Mouse (Mus musculus) midbrain, embryonic 13.5 days (tissue): ENCODE results near the gene Umad1. TPM values are rescaled to one million over a fixed set of nuclear protein-coding genes. Genes with fewer than 3 reads are reported as not detected.

Source experiments
- ATAC-seq: fragments of 200-750 bp; cut with Nextera tagmentation; 2 replicates; pipeline ENCODE4 v1.8.0; 2017; ENCODE audit warnings: mild to moderate bottlenecking, moderate TSS enrichment, moderate library complexity
- H3K27ac ChIP-seq: fragments of 300-500 bp; sonication (generic); 2 replicates; pipeline ENCODE4 v1.5.1; 2015; ENCODE audit warnings: inconsistent platforms, mild to moderate bottlenecking, moderate library complexity
- H3K27me3 ChIP-seq: fragments of 300-500 bp; sonication (generic); 2 replicates; pipeline ENCODE4 v1.6.1; 2015; ENCODE audit warnings: mild to moderate bottlenecking, inconsistent platforms
- H3K36me3 ChIP-seq: fragments of 300-500 bp; sonication (generic); 2 replicates; pipeline ENCODE4 v1.6.1; 2015; ENCODE audit warnings: mild to moderate bottlenecking, inconsistent platforms
- H3K4me1 ChIP-seq: fragments of 300-500 bp; sonication (generic); replicated peaks from 2 replicates; pipeline ENCODE4 v1.6.1; 2015; ENCODE audit warnings: inconsistent platforms
- H3K4me2 ChIP-seq: fragments of 300-500 bp; sonication (generic); replicated peaks from 2 replicates; pipeline ENCODE4 v1.6.1; 2015; ENCODE audit warnings: moderate library complexity, mild to moderate bottlenecking, inconsistent platforms
- H3K4me3 ChIP-seq: fragments of 300-500 bp; sonication (generic); replicated peaks from 2 replicates; pipeline ENCODE4 v1.5.1; 2015; ENCODE audit warnings: mild to moderate bottlenecking, inconsistent platforms
- H3K9ac ChIP-seq: fragments of 300-500 bp; sonication (generic); replicated peaks from 2 replicates; pipeline ENCODE4 v1.6.1; 2015; ENCODE audit warnings: mild to moderate bottlenecking, inconsistent platforms
- H3K9me3 ChIP-seq: fragments of 300-500 bp; sonication (generic); 2 replicates; pipeline ENCODE4 v1.6.1; 2016; ENCODE audit warnings: mild to moderate bottlenecking, inconsistent platforms
- WGBS: fragments of 180-500 bp; shearing (Covaris S2); methylation state at CpG from one replicate; pipeline ENCODE4 v1.1.7; 2015; 5-methylcytosine and 5-hydroxymethylcytosine counted together
- polyA plus RNA-seq: library from polyadenylated mRNA; unstranded; fragments of >200 nt; fragmentation: Nextera tagmentation; extraction: Ambion mirVana; gene quantifications from 2 replicates; pipeline ENCODE4 v1.2.1, GENCODE M21; 2015

Gene Umad1
- polyA plus RNA-seq, 1 experiment from 2014 or later: 43.1 TPM

GRCm38 (mm10) chr6:8430610-8431234, 171.6 kb downstream of the Umad1 start:
- no peaks in the 10 kb centered on the region for H3K27me3 ChIP-seq
- WGBS: 92% methylated on average over 9 of the region's 9 CpGs
- no peaks in the 10 kb centered on the region; the same call in 1 of the 2 replicates for H3K4me1 ChIP-seq
- H3K36me3 ChIP-seq: 0 out of 2 replicates have a peak, but pooled peaks cover 6% of the 10 kb centered on the region
- no peak overlapping the region for H3K27ac ChIP-seq
- no peak overlapping the region for H3K4me3 ChIP-seq
- H3K9ac ChIP-seq: no peak overlapping the region
- no peak overlapping the region for H3K4me2 ChIP-seq
- ATAC-seq: no peak
- H3K9me3 ChIP-seq: no peaks in the 10 kb centered on the region

- no peak overlapping the region for H3K4me2 ChIP-seq
- no peaks in the 10 kb centered on the region for H3K36me3 ChIP-seq
- 70% methylated on average over 9 of the region's 9 CpGs for WGBS
- no peak overlapping the region for H3K27ac ChIP-seq
- no peak overlapping the region for H3K9ac ChIP-seq
- no peaks in the 10 kb centered on the region for H3K27me3 ChIP-seq
- ATAC-seq: no peak
- no peaks in the 10 kb centered on the region; the same call in 1 of the 2 replicates for H3K4me1 ChIP-seq
- no peaks in the 10 kb centered on the region for H3K9me3 ChIP-seq
- no peak overlapping the region for H3K4me3 ChIP-seq
Observed at GRCm38 (mm10) chr6:8433179-8433578, 174.1 kb downstream of the Umad1 start.

GRCm38 (mm10) chr6:8437937-8438336, 178.8 kb downstream of the Umad1 start:
- H3K4me3 ChIP-seq: no peak overlapping the region
- WGBS: 94% methylated on average over 3 of the region's 3 CpGs
- H3K9ac ChIP-seq: no peak overlapping the region
- H3K9me3 ChIP-seq: 0 out of 2 replicates have a peak, but pooled peaks cover 5% of the 10 kb centered on the region
- no peaks in the 10 kb centered on the region; the same call in 1 of the 2 replicates for H3K4me1 ChIP-seq
- no peaks in the 10 kb centered on the region for H3K36me3 ChIP-seq
- H3K27me3 ChIP-seq: no peaks in the 10 kb centered on the region
- H3K27ac ChIP-seq: no peak overlapping the region
- no peak for ATAC-seq
- no peak overlapping the region for H3K4me2 ChIP-seq

- H3K9ac ChIP-seq: no peak overlapping the region
- no peak overlapping the region for H3K4me3 ChIP-seq
- no peaks in the 10 kb centered on the region for H3K27me3 ChIP-seq
- WGBS: 86% methylated on average over 3 of the region's 3 CpGs
- H3K27ac ChIP-seq: no peak overlapping the region
- no peaks in the 10 kb centered on the region for H3K36me3 ChIP-seq
- 0 out of 2 replicates have a peak, but pooled peaks cover 5% of the 10 kb centered on the region for H3K9me3 ChIP-seq
- peaks cover 3% of the 10 kb centered on the region for H3K4me1 ChIP-seq
- H3K4me2 ChIP-seq: no peak overlapping the region
- no peak for ATAC-seq
Observed at GRCm38 (mm10) chr6:8441814-8442213, 182.7 kb downstream of the Umad1 start.

GRCm38 (mm10) chr6:8446786-8447185, 187.7 kb downstream of the Umad1 start:
- Histone ChIP-seq H3K9me3 (0 out of 2 replicates have a peak, but pooled peaks cover 5% of the 10 kb centered on the region), H3K4me3 (no peak overlapping the region), H3K4me1 (peaks cover 12% of the 10 kb centered on the region), H3K4me2 (no peak overlapping the region), H3K9ac (no peak overlapping the region), H3K27me3 (no peaks in the 10 kb centered on the region), H3K36me3 (no peaks in the 10 kb centered on the region), H3K27ac (0 out of 2 replicates have a peak overlapping the region, but pooled peaks have one; percentile 8)
- ATAC-seq: peak; percentile 77
- 38% methylated on average over 5 of the region's 5 CpGs for WGBS

- no peak overlapping the region for H3K27ac ChIP-seq
- no peak overlapping the region for H3K4me2 ChIP-seq
- WGBS: 89% methylated on average over 5 of the region's 5 CpGs
- no peaks in the 10 kb centered on the region for H3K9me3 ChIP-seq
- no peak for ATAC-seq
- no peaks in the 10 kb centered on the region for H3K36me3 ChIP-seq
- no peak overlapping the region for H3K4me3 ChIP-seq
- H3K27me3 ChIP-seq: no peaks in the 10 kb centered on the region
- H3K9ac ChIP-seq: no peak overlapping the region
- H3K4me1 ChIP-seq: no peaks in the 10 kb centered on the region
Observed at GRCm38 (mm10) chr6:8455599-8455998, 196.5 kb downstream of the Umad1 start.

GRCm38 (mm10) chr6:8458596-8458995, 199.5 kb downstream of the Umad1 start:
- Histone ChIP-seq H3K4me1 (no peaks in the 10 kb centered on the region), H3K9me3 (no peaks in the 10 kb centered on the region), H3K4me2 (no peak overlapping the region), H3K36me3 (no peaks in the 10 kb centered on the region), H3K27me3 (no peaks in the 10 kb centered on the region), H3K9ac (no peak overlapping the region), H3K4me3 (no peak overlapping the region), H3K27ac (no peak overlapping the region)
- WGBS: 80% methylated on average over 4 of the region's 4 CpGs
- ATAC-seq: no peak

GRCm38 (mm10) chr6:8462447-8462846, 203.4 kb downstream of the Umad1 start:
- H3K4me3 ChIP-seq: no peak overlapping the region
- 94% methylated on average over 2 of the region's 2 CpGs for WGBS
- peaks cover 4% of the 10 kb centered on the region for H3K4me1 ChIP-seq
- no peaks in the 10 kb centered on the region for H3K36me3 ChIP-seq
- no peak for ATAC-seq
- H3K4me2 ChIP-seq: no peak overlapping the region
- H3K9me3 ChIP-seq: no peaks in the 10 kb centered on the region
- no peak overlapping the region for H3K27ac ChIP-seq
- no peaks in the 10 kb centered on the region for H3K27me3 ChIP-seq
- H3K9ac ChIP-seq: no peak overlapping the region

GRCm38 (mm10) chr6:8465388-8465787, 206.3 kb downstream of the Umad1 start:
- ATAC-seq: no peak
- Histone ChIP-seq H3K4me1 (peaks cover 13% of the 10 kb centered on the region), H3K4me2 (no peak overlapping the region), H3K27me3 (0 out of 2 replicates have a peak, but pooled peaks cover 4% of the 10 kb centered on the region), H3K27ac (no peak overlapping the region), H3K4me3 (no peak overlapping the region), H3K9ac (no peak overlapping the region), H3K36me3 (no peaks in the 10 kb centered on the region), H3K9me3 (no peaks in the 10 kb centered on the region)
- WGBS: 90% methylated on average over 1 of the region's 1 CpGs

GRCm38 (mm10) chr6:8465985-8466384, 206.9 kb downstream of the Umad1 start:
- WGBS: 89% methylated on average over 5 of the region's 5 CpGs
- Histone ChIP-seq H3K4me1 (peaks cover 13% of the 10 kb centered on the region), H3K9ac (no peak overlapping the region), H3K9me3 (no peaks in the 10 kb centered on the region), H3K4me2 (no peak overlapping the region), H3K36me3 (no peaks in the 10 kb centered on the region), H3K27ac (no peak overlapping the region), H3K4me3 (no peak overlapping the region), H3K27me3 (0 out of 2 replicates have a peak, but pooled peaks cover 4% of the 10 kb centered on the region)
- no peak for ATAC-seq

GRCm38 (mm10) chr6:8467667-8468337, 208.7 kb downstream of the Umad1 start:
- no peak overlapping the region for H3K27ac ChIP-seq
- H3K4me3 ChIP-seq: no peak overlapping the region
- H3K9me3 ChIP-seq: no peaks in the 10 kb centered on the region
- H3K4me2 ChIP-seq: no peak overlapping the region; the same call in 1 of the 2 replicates
- H3K9ac ChIP-seq: no peak overlapping the region
- WGBS: 8% methylated on average over 10 of the region's 10 CpGs
- ATAC-seq: 0 out of 2 replicates have a peak, but pooled peaks have one; percentile 60
- H3K27me3 ChIP-seq: 0 out of 2 replicates have a peak, but pooled peaks cover 9% of the 10 kb centered on the region
- peaks cover 13% of the 10 kb centered on the region for H3K4me1 ChIP-seq
- H3K36me3 ChIP-seq: no peaks in the 10 kb centered on the region

- H3K27me3 ChIP-seq: 0 out of 2 replicates have a peak, but pooled peaks cover 9% of the 10 kb centered on the region
- no peak overlapping the region for H3K4me3 ChIP-seq
- WGBS: 99% methylated on average over 3 of the region's 3 CpGs
- no peak for ATAC-seq
- H3K4me1 ChIP-seq: peaks cover 13% of the 10 kb centered on the region
- no peak overlapping the region for H3K27ac ChIP-seq
- no peaks in the 10 kb centered on the region for H3K9me3 ChIP-seq
- no peak overlapping the region for H3K9ac ChIP-seq
- H3K36me3 ChIP-seq: no peaks in the 10 kb centered on the region
- H3K4me2 ChIP-seq: no peak overlapping the region
Observed at GRCm38 (mm10) chr6:8469918-8470317, 210.8 kb downstream of the Umad1 start.
